Mouse (Mus musculus) spleen, postnatal 4 days (tissue): ENCODE data around the gene Pou3f4.
"Not testable (repeated sequence)": the region's sequence is repeated elsewhere in the genome, so short reads cannot be mapped to it uniquely, and the experiment has no call there.

ENCODE experiments used
- DNase-seq, 2 experiments: peaks; one replicate each; pipeline ENCODE4 v3.0.0; 2022; ENCODE audit warnings: low spot score in 2 of 2

Gene Pou3f4

GRCm38 (mm10) chrX:110814151-110814571 is at the start of gene Pou3f4:
Pou3f4 (plus strand) TSS chrX:110814280.
- no peak for DNase-seq

DNA sequence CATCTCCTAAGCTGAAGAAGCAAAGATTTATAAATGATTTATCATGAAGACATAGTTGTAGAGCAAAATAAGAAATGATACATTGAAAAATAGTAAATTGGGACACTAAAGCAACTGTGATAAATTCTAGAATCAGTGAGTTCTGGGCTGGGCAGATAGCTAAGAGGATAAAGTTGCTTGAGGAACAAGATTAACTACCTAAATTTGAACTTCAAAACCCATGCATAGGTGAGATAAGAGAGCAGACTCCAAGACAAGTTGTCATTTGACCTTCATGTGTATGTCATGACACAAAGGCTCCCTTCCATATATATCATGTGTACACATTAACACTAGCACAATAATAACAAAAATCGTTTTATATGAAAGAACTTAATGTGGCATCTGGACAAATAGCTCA is 48.1 kb upstream of the Pou3f4 start:
- no peak for DNase-seq

GRCm38 (mm10) chrX:110774807-110775206 is 39.3 kb upstream of the Pou3f4 start:
- not testable (repeated sequence) for DNase-seq

DNA sequence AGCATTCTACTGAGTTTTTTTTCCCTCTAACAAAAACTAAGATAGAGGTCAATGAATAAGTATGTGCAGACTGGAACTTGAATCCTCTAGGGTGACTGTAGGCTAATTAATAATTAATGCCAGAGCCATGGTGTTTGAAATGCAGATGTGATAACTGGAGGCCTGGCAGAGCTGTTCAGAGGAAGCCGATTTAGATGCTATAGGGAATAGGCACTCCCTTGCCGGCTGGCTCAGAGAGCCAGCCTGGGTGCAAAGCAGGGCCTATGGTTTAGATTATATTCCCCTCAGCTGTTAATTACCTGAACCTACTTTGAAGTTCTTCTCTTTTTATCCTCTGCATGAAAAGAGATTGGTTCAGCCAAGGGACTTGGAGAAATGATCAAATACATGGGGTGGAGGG is 11.6 kb upstream of the Pou3f4 start:
- no peak for DNase-seq

GRCm38 (mm10) chrX:110810001-110810578 is 4.0 kb upstream of the Pou3f4 start:
- DNase-seq = no peak

- no peak for DNase-seq
Measured at GRCm38 (mm10) chrX:110810753-110811506, 3.1 kb upstream of the Pou3f4 start.

- DNase-seq = no peak
Measured at GRCm38 (mm10) chrX:110812071-110812470, 2.0 kb upstream of the Pou3f4 start.

DNA sequence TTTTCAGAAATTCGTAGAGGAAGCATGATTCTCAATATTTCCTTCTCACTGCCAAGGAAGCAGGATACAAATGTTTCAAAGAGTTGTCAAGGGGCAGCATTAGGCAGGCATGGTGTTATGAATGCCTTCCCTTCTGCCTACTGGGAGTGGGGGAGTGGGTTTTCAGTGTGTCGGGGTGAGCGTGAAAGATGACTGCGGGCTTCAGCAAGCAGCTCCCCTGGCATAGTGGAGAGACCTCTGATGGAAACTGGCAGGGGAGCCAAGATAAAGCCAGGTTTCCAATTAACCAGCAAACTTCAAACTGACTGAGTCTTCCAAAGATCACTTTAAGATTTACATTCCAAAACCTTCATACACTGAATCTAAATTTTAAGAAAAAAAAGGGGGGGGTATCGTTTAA is 679 bp upstream of the Pou3f4 start:
- DNase-seq = no peak

DNA sequence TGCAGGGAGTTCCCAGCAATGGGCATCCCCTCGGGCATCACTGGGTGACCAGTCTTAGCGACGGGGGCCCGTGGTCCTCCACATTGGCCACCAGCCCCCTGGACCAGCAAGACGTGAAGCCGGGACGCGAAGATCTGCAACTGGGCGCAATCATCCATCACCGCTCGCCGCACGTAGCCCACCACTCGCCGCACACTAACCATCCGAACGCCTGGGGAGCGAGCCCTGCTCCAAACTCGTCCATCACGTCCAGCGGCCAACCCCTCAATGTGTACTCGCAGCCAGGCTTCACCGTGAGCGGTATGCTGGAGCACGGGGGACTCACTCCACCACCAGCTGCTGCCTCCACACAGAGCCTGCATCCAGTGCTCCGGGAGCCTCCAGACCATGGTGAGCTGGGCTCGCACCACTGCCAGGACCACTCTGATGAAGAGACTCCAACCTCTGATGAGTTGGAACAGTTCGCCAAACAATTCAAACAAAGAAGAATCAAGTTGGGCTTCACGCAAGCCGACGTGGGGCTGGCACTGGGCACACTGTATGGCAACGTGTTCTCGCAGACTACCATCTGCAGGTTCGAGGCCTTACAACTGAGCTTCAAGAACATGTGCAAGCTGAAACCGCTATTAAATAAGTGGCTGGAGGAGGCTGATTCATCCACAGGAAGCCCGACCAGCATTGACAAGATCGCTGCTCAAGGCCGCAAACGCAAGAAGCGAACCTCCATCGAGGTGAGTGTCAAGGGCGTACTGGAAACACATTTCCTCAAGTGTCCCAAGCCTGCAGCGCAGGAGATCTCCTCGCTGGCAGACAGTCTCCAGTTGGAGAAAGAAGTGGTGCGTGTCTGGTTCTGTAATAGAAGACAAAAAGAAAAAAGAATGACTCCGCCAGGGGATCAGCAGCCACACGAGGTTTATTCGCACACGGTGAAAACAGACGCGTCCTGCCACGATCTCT is 790 bp downstream of the Pou3f4 start:
- DNase-seq = no peak

DNA sequence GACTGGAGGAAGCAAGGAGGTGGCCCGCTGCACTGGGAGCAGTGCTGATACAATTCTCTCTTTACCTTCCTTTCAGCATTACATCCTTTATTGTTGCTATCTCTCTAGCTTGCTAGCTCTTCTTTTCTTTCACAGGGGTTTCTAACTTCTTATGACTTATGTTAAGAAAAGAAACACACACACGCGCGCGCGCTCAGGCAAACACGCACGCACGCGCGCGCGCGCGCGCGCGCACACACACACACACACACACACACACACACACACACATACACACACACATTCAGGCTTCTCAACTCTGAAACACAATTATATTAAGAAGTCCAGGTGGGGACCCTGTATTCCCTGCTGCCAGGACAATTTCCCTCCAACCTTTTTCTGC is 1.5 kb downstream of the Pou3f4 start:
- DNase-seq = no peak

GRCm38 (mm10) chrX:110816609-110817008 is 2.5 kb downstream of the Pou3f4 start:
- no peak for DNase-seq

- DNase-seq = no peak
Measured at GRCm38 (mm10) chrX:110817211-110817610, 3.1 kb downstream of the Pou3f4 start.

DNA sequence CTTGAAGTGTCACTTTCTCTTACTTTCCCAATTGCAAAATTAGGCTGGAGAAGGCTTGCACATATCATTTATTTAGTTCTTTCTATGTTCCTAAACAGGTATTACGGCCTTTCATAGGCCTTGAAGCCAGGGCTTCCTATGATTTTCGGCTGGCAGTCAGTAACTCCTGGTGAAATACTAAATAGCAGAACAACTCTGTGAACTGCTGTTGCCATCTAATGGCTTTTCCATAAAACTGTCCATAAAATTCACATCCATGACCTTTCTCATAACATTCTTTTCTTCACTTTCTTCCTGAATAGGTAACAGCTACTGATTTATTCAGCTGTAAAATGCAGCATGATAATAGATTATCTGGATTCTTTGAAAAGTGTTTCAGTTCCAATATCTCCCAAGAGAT is 23.4 kb downstream of the Pou3f4 start:
- no peak for DNase-seq

GRCm38 (mm10) chrX:110851300-110851699 is 37.2 kb downstream of the Pou3f4 start:
- no peak for DNase-seq
